Mouse (Mus musculus) spleen, embryonic (tissue): Measurements from ENCODE around the gene 5730522E02Rik.

Source experiments
- CTCF ChIA-PET: fragments of 350-600 bp; sonication (Branson Sonifier 250); formaldehyde crosslinking; loops from one replicate; lab custom pipeline; 2022; lab: Charles Lee

Gene 5730522E02Rik

DNA sequence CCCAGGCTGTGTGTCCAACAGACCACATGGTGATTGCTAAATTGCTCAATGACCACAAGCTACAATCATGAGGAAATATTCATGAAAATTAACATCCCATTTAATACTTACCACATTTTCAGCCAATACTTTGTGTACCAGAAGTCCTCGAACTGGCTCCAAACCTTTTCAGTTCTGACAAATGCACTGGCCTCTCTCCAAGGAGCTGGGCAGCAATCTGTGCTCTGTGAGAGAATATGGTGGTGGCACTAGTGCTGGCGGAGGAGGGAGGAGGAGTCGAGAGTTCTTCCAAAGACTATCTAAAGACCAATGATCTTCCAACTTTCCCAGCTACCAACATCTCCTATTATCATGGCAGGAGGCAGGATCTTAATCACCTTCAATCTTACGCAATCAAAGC is 525.8 kb downstream of the 5730522E02Rik start:
- CTCF ChIA-PET: no interaction called here

DNA sequence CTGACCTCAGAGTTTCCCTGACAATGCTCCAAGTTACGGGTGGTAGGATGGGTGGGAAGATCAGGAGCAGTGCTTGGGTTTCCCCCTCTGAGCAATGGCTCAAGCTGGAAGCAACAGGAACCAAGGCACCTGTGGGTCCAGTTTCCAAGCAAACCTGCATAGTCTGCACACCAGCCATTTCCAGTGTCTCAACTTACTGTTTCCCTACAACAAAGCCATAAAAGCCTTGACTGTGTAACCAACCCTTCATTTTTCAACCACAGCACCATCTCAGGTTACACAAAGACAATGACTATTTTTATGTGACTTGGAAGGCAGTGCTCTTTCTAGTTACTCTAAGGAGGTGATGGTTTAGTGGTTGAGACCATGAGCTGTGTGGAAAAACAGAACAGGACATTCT is 530.7 kb downstream of the 5730522E02Rik start:
- CTCF ChIA-PET: no interaction called here

- CTCF ChIA-PET: no interaction called here
Measured at GRCm38 (mm10) chr11:25674194-25674593, 536.4 kb downstream of the 5730522E02Rik start.

- CTCF ChIA-PET: no interaction called here
Measured at GRCm38 (mm10) chr11:25670018-25670417, 540.5 kb downstream of the 5730522E02Rik start.

GRCm38 (mm10) chr11:25664562-25665104 is 545.9 kb downstream of the 5730522E02Rik start:
- CTCF ChIA-PET: no interaction called here

DNA sequence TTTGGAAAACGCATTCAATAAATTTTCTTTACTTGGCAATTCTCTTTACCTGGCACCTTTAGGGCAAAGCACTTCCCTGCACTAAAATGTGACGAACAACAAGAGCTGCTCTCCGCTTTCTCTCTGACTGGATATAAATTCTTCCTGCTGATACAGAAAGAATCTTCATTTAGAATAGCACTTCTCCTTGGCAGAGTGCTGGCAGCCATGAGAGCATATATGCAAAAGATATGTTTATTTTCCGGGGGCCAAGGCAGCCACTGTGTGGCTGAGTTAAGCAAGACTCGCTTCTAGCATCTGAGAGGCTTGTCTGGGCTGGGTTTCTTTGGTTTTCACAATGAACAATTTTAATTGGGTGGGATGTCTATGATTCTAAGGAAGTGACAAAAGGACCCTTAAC is 564.3 kb downstream of the 5730522E02Rik start:
- CTCF ChIA-PET: no interaction called here

DNA sequence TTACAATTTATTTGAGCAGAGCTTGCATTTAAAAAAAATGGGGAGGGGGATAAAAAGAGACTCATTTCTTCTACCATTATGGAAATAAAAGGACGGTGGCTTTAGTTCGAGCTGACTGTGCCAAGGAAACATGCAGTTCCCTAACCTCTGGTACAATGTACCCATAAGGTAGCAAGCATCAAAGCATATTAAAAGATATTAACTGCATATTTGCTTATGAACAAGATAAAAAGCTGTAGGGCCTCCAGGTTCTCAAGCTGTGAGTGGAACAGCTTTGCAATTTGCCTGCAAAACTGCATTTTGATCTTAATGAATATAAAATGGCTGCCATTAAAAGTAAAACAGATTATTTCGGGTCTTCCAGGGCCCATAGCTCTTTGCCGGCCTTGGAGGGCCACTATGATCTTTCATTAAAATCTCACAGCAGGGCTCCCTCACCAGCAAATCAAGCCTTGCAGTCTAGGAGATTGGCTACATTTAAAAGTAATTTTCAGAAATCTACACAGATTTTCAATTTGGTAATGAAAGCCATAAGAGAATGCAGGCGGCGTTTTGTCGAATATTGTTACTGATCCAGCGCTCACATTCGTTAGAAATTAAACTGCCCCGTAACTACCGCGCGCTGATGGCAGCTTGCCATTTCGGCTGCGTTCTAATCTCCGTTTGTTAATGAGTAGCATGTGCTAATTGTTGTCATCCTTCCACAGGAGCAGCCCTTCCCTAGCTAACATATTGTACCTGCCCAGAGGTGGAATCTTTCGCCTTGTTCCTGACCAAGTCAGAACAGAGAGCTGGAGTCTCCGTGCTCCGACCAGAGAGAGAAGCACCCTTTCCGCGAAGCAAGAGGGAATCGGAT is 565.6 kb downstream of the 5730522E02Rik start:
- CTCF ChIA-PET: no interaction called here

- CTCF ChIA-PET: no interaction called here
Measured at GRCm38 (mm10) chr11:25606886-25607285, 603.7 kb downstream of the 5730522E02Rik start.

- CTCF ChIA-PET: no interaction called here
Measured at GRCm38 (mm10) chr11:25600030-25600429, 610.5 kb downstream of the 5730522E02Rik start.

DNA sequence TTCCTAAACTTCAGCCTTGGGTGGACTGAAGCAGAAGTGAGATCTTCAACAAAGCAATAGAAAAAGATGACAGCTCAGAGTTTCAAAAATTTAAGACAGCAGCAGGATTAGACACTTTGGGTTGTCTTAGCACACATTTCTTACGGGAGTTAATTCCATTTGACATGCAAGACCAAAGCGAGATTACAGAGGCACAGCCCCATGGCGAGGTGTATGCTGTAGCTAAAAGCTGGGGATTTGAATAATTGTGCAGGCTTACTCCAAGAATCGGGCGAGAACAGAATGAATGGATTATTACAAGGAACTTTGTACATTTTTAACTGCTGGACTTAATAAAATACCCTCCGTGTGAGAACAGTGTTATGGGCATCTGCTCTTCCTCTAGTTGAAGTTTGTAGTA is 615.3 kb downstream of the 5730522E02Rik start:
- CTCF ChIA-PET: no interaction called here

GRCm38 (mm10) chr11:25594780-25595179 is 615.8 kb downstream of the 5730522E02Rik start:
- CTCF ChIA-PET: no interaction called here

DNA sequence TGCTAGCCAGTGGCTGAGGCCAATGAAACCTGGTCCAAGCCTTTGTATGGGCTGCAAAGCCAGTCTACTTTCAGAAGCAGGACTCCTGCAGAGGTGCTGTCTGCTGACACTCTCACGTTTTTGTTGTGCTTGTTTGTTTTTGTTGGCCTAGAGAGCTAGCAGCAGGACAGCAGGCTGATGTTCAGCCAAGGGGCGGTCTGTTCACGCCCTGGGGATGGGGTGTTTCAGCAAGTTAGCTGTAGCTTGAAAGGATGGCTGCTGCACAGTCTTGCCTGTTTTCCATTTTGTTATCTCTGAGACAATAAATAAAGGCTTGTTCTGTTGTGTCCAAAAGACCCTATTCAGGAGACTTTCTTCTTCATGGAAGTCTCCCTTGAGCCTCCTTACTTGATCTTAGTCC is 618.3 kb downstream of the 5730522E02Rik start:
- CTCF ChIA-PET: no interaction called here

DNA sequence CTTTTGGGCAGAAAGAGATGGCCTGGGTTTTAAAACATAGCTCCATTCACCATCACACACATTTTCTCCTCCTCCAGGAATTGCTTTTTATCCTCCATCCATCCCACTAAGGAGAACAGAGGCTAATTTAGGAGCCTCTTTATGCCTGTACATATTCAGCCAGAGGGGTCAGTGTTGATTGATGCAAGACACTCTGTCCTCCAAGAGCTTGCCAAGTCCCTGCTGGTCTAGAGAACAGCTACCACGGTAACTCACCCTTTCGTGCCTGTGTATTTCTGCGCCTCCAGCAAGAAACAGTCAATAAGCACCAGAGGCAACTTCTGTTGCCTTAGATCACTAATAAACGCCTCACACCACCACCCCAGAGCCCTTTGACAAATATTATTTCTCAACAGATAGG is 620.3 kb downstream of the 5730522E02Rik start:
- CTCF ChIA-PET: no interaction called here

DNA sequence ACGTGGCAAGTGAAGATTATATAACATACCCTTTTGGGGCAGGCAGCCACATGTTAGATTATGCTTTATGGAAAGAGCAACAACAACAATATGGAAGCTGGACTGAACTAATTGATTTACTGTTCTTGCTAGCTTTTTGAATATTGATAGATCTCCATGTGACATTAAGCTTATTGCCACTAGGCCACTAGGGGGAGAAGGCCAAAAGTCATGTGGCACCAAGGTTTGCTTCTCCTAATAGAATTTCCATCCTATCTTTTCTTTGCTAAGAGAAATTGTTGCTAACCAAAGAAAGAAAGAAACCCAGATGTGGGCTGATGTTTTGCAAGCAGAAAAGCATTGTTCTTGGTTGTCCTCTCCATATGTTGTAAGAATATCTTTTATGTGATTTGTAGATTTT is 621.1 kb downstream of the 5730522E02Rik start:
- CTCF ChIA-PET: no interaction called here

DNA sequence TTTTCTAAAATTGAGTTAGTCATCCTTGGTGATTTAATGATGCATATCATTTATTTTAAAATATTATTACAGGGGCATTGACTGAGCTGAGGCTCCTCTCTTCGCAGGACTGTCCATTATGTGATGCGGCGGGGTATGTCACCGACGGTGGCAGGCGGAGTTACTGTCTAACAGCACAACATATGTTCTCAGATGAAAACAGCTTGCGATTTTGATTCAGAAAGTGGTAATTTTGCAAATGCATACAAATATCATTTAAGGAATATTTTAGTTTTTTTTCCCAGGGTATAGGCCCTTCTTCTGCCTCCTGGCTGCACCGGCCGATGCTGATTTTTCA is 636.5 kb downstream of the 5730522E02Rik start:
- CTCF ChIA-PET: no interaction called here

DNA sequence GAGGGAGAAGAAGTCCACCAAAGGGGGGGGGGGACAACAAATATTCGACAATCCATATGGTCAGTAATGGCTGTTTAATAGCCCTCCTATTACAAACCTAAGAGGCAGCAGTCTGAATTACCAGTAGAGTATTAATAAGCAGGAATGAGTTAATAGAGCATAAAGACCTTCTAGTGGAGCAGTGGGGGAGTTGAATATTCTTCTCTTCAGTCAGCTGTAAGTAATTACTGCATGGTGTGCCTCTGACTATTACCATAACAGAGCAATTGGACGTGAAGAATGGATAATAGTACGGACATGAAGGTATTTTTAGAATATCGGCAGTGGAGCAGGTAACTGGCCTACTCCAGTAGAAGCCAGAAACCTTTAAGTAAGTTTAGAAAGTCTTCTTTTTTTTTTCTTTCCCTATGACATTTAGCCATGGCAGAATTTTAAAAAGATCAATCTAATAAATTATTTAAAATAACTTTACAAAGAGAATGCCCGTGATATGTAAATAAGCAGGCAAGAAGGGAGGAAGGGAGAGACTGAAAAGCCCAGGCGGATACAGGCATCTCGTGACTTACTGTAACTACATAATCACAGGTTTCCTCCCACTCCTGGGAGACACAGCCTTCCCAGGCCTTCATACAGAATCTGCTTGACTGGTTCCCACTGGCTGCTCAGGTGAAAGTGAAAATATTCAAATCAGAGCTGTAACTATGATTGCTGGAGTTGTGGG is 637.0 kb downstream of the 5730522E02Rik start:
- CTCF ChIA-PET: no interaction called here

DNA sequence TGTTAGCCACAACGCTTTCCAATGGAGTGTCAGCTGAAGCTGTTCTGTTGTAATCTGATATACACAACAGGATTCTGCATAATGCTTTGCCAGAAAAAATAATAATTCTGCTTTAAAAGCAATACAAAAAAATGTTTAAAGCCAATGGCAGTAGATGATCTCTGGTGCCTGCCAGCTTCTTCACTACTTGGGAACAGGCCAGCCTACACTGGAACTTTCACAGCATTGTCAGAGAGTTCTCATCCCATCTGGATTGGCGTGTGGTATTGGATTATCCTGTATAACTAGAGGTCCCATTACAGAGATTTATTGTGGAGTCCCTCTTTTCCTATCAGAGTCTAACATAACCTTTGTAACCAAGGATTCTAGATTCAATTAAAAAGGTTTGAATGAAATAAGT is 639.2 kb downstream of the 5730522E02Rik start:
- CTCF ChIA-PET: no interaction called here
